Mouse (Mus musculus) gastrocnemius, postnatal 25 days (tissue): ENCODE data around the gene Ptges3. TPM values are rescaled to one million over a fixed set of nuclear protein-coding genes. Genes with fewer than 3 reads are reported as not detected.
A peak's percentile ranks its signal among the peaks of the same experiment; 100 is the strongest.

Experiments
- DNase-seq: peaks from one replicate; pipeline ENCODE4 v3.0.0; 2022
- microRNA-seq, 2 experiments: library from miRNA; unstranded; fragments of <30 nt; microRNA quantifications; one replicate each; pipeline ENCODE4 v1.2.0; 2021; ENCODE audit warnings: borderline replicate concordance in 2 of 2
- total RNA-seq, 2 experiments: library from RNA; stranded (reverse); gene quantifications; 1 replicate in 1 of 2; 2 replicates in 1 of 2; pipeline ENCODE4 v1.2.3; 2021

The Ptges3 gene
- total RNA-seq, 2 experiments from 2014 or later: 61.5 to 62.3 TPM

DNA sequence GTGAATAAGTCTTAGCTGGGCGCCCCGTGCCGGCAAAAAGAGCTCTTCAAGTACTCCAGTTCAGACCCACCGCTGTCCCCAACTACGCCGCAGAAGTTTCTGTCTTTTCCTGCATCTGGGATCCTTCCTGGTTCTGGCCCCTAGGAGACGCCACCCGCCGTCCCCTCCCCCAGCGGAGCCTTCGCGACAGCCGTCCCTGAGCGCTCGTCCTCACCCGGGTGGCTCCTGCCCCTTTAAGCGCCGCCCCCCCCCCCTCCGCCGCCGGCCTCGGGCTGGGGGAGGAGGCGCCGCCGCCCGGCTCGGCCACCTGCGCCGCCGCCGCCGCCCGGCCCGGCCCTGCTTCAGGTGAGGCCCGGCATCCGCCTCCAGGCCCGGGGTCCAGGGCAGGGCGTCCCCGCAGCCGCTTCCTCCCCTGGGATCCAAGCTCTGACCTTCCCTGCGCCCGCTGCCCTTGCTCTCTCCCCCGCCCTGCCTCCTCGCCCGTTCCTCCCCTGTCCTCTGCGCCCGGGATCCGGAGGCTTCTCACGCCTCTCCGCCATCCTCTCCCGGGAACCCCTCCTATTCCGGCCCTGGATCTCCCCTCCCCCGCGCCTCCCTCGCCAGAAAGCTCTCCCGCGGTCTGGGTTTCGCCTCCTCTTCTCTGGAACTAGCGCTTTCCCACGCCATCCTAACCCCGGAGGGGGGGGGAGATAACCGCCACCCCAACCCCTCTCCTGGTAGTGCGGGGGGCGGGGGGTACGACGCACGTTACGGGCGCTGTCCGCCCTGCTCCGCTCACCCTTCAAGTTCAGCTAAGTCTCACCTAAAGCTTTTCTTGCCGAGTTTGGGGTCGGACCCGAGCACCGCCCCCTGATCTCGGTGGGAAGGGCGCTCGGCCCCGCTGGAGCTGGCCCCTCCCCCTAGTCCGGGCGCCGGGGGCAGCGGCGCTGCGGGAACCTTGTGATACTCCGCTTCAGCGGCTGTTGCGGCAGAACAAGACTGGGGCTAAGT is 34.0 kb downstream of the Ptges3 start:
- peak; percentile 84 for DNase-seq

DNA sequence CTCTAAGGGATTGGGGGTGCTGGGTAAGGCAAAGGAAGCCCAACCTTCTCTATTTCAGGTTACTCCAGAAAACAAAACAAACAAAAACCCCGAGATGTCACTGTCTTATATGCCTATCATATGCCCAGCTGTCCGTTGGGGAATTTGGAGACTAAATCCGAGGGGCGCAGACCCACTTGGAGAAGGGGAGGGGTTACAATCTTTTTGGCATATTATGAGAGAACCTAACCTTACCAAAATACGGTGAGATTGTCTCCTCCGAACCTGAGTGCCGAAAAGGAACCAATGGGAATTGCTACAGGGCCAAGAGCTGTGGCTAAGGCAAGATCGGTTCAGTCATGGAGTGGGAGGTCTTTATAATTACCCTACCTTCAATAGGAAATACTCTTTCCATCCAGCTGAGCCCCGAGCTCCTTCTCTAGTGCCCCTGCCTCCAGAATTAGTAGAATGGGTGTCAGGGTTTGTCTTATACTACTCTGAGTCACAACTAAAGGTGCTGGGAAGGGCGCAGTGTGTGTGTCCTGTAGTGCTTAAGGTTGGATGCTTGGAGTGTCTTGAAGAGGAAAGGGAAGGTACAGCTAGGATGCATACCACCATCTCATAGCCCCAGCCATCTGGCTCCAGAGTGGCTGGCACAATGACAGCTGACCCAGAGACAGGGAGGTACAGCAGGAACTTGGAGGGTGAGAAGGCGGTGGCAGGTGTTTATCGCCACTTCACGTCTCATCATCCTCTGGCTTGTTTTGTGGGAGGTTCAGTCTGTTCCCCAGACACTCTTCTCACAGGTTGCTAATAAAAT is 34.9 kb downstream of the Ptges3 start:
- DNase-seq: peak; percentile 43

DNA sequence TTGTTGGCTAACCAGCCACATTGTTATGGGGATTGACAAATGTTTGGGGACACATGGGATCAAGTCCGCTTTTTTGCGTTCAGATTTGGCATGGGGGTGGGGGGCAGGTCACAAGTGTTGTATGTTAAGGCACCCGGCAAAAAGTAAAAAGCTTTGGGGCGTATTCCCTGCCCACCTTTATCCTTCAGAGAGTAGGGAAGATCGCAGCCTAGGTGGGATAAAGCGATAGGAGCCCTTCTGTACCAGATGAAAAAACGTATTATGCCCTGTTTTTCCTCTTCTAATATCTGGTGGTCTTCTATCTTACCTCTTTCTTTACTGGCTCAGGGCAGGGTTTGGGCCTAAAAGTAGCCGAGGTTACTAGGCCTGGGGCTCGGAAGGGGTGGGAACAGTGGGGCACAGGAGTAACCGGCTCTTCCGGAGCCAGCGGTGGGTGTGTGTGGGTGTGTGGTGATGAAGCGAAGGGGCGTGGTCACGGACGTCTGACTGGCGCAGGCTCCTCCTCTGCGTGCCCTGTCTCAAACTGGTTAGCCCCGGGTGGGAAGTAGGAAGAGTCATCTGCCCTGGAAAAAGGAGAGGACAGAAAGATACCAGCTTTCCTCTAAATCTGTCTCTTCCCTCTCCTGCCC is 35.7 kb downstream of the Ptges3 start:
- peak; percentile 80 for DNase-seq

DNA sequence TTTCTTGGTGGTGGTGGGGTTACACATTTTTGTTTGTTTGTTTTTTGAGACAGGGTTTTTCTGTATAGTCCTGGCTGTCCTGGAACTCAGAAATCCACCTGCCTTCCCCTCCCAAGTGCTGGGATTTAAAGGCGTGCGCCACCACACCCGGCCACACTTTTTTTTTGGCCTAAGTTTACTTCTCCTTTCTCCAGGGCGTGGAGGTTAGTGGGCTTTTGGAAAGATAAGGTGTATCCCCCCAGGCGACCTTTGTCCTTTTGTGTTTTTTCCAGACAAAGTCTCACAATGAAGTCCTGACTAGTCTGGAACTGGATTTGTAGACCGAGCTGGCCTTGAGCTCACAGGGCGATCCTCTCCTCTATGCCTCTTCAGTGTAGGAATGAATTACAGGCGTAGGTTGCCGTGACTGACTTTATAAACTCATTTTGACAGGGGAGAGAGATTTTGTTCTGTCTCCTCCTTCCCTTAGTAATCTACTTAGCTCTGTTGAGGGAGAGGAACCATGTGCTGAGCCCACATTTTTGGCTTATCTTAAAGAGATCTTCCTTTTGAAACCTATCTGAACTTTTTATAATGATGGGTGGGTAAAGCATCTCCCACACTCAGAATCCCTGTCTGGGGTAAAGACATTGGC is 36.4 kb downstream of the Ptges3 start:
- DNase-seq: no peak

DNA sequence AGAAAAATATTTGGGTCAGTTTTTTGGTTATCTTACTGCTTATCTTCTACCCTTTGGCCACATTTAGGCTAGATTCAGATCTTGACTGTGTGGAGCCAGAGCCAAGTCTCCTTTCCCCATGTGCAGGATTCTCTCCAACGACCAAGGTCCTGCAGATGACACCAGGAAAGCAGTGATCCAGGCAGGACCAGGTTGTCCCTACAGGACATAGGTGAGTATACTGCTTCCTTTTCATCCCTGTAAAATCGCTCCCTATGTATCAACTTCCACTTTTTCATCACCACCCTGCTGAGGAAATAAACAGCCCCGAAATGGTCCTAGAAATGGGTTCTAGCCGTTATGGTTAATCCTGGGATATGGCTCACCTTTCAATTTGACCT is 37.5 kb downstream of the Ptges3 start:
- DNase-seq: no peak

DNA sequence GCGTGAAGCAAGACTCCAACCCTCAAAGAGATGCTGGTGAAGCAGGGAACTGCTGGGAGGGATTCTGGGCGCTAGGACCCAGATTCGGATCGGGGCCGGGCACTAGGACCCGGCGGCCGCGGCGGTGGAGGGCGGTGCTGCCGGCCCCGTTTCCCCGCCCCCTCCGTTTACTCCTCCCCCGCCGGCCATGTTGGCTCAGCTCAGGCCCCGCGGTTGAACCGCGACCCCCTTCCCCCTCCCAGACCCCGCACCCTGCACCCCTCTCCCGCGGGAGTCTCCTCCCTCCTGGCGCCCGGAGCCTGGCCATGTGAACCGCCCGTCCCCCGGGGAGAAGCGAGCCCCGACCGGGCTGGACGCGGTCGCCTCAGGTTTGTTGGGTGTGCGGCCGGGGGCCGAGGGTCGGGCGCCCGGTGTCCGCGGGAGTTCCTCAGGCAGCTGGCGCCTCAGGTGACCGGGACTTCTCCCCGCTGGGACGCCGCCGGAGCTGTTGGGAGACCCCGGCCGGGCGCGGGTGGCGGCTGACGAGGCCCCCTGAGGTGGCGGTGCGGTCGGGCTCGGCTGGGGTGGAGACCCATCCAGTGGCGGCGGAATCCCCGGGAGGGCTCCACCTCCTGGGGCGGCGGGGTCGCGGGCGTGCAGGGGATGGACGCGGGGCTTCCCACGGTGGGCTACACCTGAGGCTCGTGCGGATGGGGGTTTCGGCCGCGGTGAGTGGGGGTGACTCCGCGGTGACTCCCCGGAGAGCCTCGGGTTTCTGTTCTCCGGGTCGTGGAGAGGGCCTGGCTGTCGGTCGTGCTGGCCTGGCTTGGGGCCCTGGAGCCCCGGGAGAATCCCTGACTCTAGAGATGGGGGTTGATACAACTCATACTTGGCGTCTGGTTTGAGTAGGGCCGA is 38.2 kb downstream of the Ptges3 start:
- DNase-seq: peak; percentile 87

DNA sequence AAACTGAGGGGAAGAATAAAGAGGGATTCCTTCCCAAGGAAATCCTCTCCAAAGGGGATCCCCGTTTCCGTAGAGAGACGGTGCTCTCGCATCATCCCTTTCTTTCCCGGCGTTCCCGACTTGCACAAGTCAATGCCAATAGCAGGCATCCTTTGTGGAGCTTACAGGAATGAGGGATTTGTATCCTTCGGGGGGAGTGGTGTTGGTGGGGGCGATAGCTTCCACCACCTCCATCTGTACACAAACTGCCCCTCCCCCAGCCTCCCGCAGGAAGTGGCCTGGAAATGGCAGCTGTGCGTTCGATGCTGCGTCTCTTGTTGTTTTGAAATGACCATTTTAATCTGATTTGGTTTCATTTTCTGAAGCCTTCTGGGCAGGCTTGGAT is 38.8 kb downstream of the Ptges3 start:
- peak; percentile 50 for DNase-seq

DNA sequence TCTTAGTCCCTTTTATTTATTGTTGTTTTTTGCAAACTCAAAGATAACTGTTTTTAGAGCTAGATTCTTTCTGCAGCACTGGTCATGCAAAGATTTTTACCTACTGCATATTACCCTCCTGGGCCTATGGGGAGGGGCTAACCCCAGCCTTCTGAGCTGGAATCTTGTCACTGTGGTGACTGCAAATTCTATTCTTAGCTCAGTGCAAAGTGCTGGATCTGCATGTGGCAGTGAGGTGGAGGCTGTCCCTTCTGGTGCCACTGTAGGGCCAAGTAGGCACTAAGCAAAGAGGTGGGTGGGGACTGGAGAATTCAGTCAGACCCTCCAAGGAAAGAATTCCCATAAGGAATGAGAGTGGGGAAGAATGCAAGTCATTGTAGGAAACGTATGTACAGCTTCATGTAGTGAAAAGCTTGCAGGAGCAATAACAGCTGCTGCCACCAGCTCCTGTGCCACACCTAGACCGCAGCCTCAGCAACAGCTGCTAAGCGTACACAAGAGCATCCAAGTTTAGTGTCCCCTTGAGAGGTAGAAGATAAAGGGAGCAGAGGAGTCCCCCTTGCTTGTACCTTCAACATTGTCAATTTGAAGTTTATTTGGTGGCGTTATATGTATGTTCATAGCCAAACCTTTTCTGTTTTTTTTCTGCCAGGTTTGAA is 51.5 kb downstream of the Ptges3 start:
- peak; percentile 35 for DNase-seq

DNA sequence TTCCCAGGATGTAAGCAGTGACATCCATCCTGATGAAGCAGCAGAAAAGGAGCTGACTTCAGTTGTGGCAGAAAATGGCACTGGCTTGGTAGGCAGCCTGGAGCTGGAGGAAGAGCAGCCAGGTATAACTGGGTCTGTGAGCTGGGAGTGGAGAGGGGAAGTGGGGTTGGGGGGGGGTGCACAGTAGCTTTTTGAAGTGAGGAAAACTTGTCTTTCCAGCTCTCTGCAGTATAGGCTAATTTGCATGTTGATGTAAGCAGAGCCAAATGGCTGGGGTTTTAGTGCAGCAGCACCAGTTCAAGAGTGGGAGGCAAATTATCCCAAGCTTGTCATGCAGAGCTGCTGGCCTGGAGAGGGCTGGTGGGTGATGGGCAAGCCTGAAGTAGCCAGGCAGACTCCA is 52.5 kb downstream of the Ptges3 start:
- DNase-seq: no peak

DNA sequence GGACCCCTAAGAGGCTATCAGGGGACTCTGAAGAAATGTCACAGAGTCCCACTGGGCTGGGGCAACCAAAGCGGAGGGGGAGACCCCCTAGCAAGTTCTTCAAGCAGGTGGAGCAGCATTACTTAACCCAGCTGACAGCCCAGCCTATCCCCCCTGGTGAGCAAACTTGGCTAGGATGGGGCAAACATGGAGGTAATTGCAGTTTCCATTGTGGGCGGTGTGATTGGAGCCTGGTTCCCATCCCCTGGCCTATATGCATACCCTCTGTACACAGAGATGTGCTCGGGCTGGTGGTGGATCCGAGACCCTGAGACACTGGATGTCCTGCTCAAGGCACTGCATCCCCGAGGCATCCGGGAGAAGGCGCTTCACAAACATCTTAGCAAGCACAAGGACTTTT is 65.1 kb downstream of the Ptges3 start:
- DNase-seq: no peak

DNA sequence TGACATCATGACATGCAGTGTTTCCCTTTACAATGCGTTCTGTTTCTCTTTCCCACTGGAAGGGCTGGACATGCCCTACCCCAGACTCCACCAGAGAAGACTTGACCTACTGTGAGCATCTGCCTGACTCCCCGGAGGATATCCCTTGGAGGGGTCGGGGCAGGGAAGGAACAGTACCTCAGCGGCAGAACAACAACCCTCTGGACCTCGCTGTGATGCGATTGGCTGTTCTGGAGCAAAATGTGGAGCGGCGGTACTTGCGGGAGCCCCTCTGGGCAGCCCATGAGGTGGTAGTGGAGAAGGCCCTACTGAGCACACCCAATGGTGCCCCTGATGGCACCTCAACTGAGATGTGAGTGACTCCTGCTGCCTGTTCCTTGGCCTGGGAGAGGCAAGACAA is 66.1 kb downstream of the Ptges3 start:
- DNase-seq: no peak

DNA sequence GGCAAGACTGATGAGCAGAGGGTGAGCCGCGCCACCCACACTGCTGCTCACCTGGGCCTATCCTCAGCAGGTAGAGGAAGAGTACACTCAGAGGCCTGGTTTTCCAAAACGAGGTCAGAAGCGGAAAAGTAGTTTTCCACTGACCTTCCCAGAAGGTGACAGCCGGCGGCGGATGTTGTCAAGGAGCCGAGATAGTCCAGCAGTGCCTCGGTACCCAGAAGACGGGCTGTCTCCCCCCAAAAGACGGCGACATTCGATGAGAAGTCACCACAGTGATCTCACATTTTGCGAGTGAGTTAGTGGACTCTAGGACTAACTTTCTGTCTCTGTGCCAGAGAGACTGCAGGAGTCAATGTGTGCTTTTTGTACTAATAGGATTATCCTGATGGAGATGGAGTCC is 67.2 kb downstream of the Ptges3 start:
- no peak for DNase-seq

Small RNA genes within 50 kb of the gene (microRNA-seq; reads per million reads assigned to microRNA genes)
- 19.2 to 29.1 reads per million in 2 experiments for gene Mir677

Other genes with a start within 250 kb of the Ptges3 start
- not detected for gene Rdh19, start 209.0 kb upstream of the Ptges3 start, total RNA-seq
- gene Rdh16f2, start 192.5 kb upstream of the Ptges3 start, total RNA-seq: not detected
- not detected for gene Rdh7, start 170.1 kb upstream of the Ptges3 start, total RNA-seq
- gene Sdr9c7, start 160.4 kb upstream of the Ptges3 start, total RNA-seq: not detected
- gene Hsd17b6, start 51.3 kb upstream of the Ptges3 start, total RNA-seq: not detected
- gene Prim1, start 43.8 kb upstream of the Ptges3 start, total RNA-seq: 1 to 10 TPM in 1 of 2 experiments, under 1 TPM in 1; 0.51 to 1.0 TPM
- 100 to 1,000 TPM; 339 to 340 TPM for gene Naca, start 23.4 kb upstream of the Ptges3 start, total RNA-seq
- 1,000 to 10,000 TPM; 3,933 to 4,186 TPM for gene Atp5b, start 24.3 kb downstream of the Ptges3 start, total RNA-seq
- 10 to 100 TPM; 11.4 to 12.0 TPM for gene Baz2a, start 32.6 kb downstream of the Ptges3 start, total RNA-seq
- 10 to 100 TPM; 54.4 to 61.5 TPM for gene Rbms2, start 121.3 kb downstream of the Ptges3 start, total RNA-seq
- under 1 TPM; 0.41 to 0.94 TPM for gene Gls2, start 135.5 kb downstream of the Ptges3 start, total RNA-seq
- 10 to 100 TPM; 31.0 to 35.6 TPM for gene Spryd4, start 152.9 kb downstream of the Ptges3 start, total RNA-seq
- under 1 TPM in 1 of 2 experiments, not detected in 1; 0.13 TPM for gene Mip, start 166.9 kb downstream of the Ptges3 start, total RNA-seq
- gene Timeless, start 173.1 kb downstream of the Ptges3 start, total RNA-seq: 1 to 10 TPM; 2.0 to 3.5 TPM
- gene Apon, start 195.1 kb downstream of the Ptges3 start, total RNA-seq: not detected
- not detected for gene Apof, start 209.7 kb downstream of the Ptges3 start, total RNA-seq
- gene Stat2, start 211.6 kb downstream of the Ptges3 start, total RNA-seq: 1 to 10 TPM; 4.6 to 4.7 TPM
- not detected for gene Il23a, start 239.8 kb downstream of the Ptges3 start, total RNA-seq
- 1 to 10 TPM; 5.1 to 5.4 TPM for gene Pan2, start 244.4 kb downstream of the Ptges3 start, total RNA-seq